Mouse (Mus musculus): ENCODE results near the gene Eif4g3. TPM values are rescaled to one million over a fixed set of nuclear protein-coding genes. Genes with fewer than 3 reads are reported as not detected.

Gene Eif4g3
- total and polyA plus RNA-seq, 3 experiments = 22.8 to 63.7 TPM; not detected in 1

DNA sequence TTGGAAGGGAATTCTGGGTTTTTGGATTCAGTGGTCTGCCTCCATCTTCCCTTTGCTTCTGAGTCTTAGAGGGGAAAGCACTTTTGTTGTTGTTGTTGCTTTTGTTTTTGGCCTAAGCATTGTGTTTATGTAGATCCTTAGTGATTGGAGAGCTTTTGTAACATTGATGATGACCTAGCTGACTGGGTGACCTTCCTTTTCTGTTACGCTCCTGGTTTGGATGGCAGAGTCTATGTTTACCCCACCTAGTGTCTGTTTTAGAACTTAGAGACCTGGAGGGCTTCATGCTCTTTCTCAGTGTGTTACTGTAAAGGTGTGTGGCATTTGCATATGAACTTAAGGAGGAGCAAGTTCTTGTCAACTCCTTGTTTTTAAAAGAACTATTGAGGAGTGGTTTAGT, 13.0 kb downstream of the Eif4g3 start:
- TF ChIP-seq NRF1 (IDR thresholded peaks at IDR 0.05; ENCODE audit: insufficient read depth, low read depth, low read length, poor library complexity, severe bottlenecking) (no peak), POLR2AphosphoS2 (IDR thresholded peaks at IDR 0.05; ENCODE audit: low read length) (no peak), BHLHE40 (IDR thresholded peaks at IDR 0.05; ENCODE audit: borderline replicate concordance, low read depth, low read length) (no peak), USF2 (IDR thresholded peaks at IDR 0.05; ENCODE audit: borderline replicate concordance in 1 of 2, insufficient read depth in 1 of 2, low read depth in 1 of 2, low read length in 2 of 2) (no peak), RCOR1 (IDR thresholded peaks at IDR 0.05; ENCODE audit: low read depth, low read length) (no peak)
- peaks cover 29% of the 10 kb centered on the region; the same call in 1 of the 2 replicates for H3K79me2 ChIP-seq (ENCODE audit: control insufficient read depth, insufficient read depth, low read length, poor library complexity)
- H3K36me3 ChIP-seq (ENCODE audit: control insufficient read depth in 1 of 2, insufficient read depth in 2 of 2, low read length in 2 of 2) = peaks cover 2 to 9% of the 10 kb centered on the region in 2 experiments; a peak in 3 of 4 replicates
- H3K9me3 ChIP-seq (replicated peaks; ENCODE audit: insufficient read depth, low read length) = no peaks in the 10 kb centered on the region
- H3K4me3 ChIP-seq (ENCODE audit: control insufficient read depth in 1 of 2, insufficient read depth in 1 of 2, low read depth in 2 of 2, low read length in 2 of 2) = no peak overlapping the region
- no peaks in the 10 kb centered on the region for H3K27me3 ChIP-seq (ENCODE audit: control insufficient read depth in 1 of 2, insufficient read depth in 2 of 2, low read length in 2 of 2)
- no peak overlapping the region for H3K27ac ChIP-seq (ENCODE audit: control insufficient read depth, low read depth, low read length)
- H3K4me1 ChIP-seq (ENCODE audit: control insufficient read depth in 1 of 2, insufficient read depth in 2 of 2, low read length in 2 of 2) = no peaks in the 10 kb centered on the region
- no peak for DNase-seq (ENCODE audit: low read depth, low spot score)
- no peak overlapping the region for H3K9ac ChIP-seq (ENCODE audit: control insufficient read depth, low read depth, low read length, poor library complexity, severe bottlenecking)

GRCm38 (mm10) chr4:138006951-138007613, 14.3 kb downstream of the Eif4g3 start:
- Histone ChIP-seq H3K4me1 (ENCODE audit: control insufficient read depth in 1 of 2, insufficient read depth in 2 of 2, low read length in 2 of 2) (no peaks in the 10 kb centered on the region), H3K27me3 (ENCODE audit: control insufficient read depth in 1 of 2, insufficient read depth in 2 of 2, low read length in 2 of 2) (no peaks in the 10 kb centered on the region), H3K9ac (ENCODE audit: control insufficient read depth, low read depth, low read length, poor library complexity, severe bottlenecking) (no peak overlapping the region), H3K27ac (ENCODE audit: control insufficient read depth, low read depth, low read length) (no peak overlapping the region), H3K36me3 (ENCODE audit: control insufficient read depth in 1 of 2, insufficient read depth in 2 of 2, low read length in 2 of 2) (peaks cover 0 to 10% of the 10 kb centered on the region in 2 experiments; a peak in 2 of 4 replicates), H3K79me2 (ENCODE audit: control insufficient read depth, insufficient read depth, low read length, poor library complexity) (peaks cover 22% of the 10 kb centered on the region; the same call in 1 of the 2 replicates), H3K4me3 (ENCODE audit: control insufficient read depth in 1 of 2, insufficient read depth in 1 of 2, low read depth in 2 of 2, low read length in 2 of 2) (no peak overlapping the region), H3K9me3 (replicated peaks; ENCODE audit: insufficient read depth, low read length) (no peaks in the 10 kb centered on the region)
- TF ChIP-seq CTCF (IDR thresholded peaks at IDR 0.05 in 2 of 3, conservative IDR thresholded peaks at IDR 0.05 in 1 of 3; ENCODE audit: control insufficient read depth in 1 of 3, insufficient read depth in 1 of 3, low read depth in 2 of 3, low read length in 3 of 3, poor library complexity in 1 of 3, severe bottlenecking in 1 of 3) (no peak), NELFE (IDR thresholded peaks at IDR 0.05; ENCODE audit: low read depth, low read length) (no peak), UBTF (IDR thresholded peaks at IDR 0.05; ENCODE audit: borderline replicate concordance, insufficient read depth, low read depth, low read length) (no peak), EP300 (IDR thresholded peaks at IDR 0.05; ENCODE audit: low read depth in 1 of 2, low read length in 2 of 2) (no peak), MAZ (IDR thresholded peaks at IDR 0.05; ENCODE audit: low read depth, low read length) (no peak)
- no peak for DNase-seq (ENCODE audit: low read depth, low spot score)

DNA sequence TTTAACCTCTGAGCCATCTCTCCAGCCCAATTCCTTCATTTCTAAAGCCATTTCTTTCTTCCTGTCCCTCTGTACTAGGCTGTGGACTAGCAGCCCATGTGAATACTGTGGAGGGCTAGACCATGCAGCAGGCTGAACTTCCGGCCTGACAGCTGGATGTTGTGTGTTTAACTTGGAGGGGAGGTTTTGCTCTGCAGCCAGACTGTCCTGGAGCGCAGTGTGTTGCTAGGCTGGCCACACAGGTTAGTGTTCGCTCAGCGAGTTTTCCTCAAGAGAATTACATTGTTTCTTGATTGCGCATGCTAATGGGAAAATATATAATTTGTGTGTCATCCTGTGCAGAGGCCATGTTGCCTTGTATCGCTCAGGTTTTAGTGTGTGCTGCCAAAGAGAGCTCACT, 15.8 kb downstream of the Eif4g3 start:
- H3K4me1 ChIP-seq (ENCODE audit: control insufficient read depth in 1 of 2, insufficient read depth in 2 of 2, low read length in 2 of 2) = no peaks in the 10 kb centered on the region
- no peak overlapping the region for H3K9ac ChIP-seq (ENCODE audit: control insufficient read depth, low read depth, low read length, poor library complexity, severe bottlenecking)
- peaks cover 0 to 10% of the 10 kb centered on the region in 2 experiments; a peak in 2 of 4 replicates for H3K36me3 ChIP-seq (ENCODE audit: control insufficient read depth in 1 of 2, insufficient read depth in 2 of 2, low read length in 2 of 2)
- no peak for DNase-seq (ENCODE audit: low read depth, low spot score)
- H3K27me3 ChIP-seq (ENCODE audit: control insufficient read depth in 1 of 2, insufficient read depth in 2 of 2, low read length in 2 of 2) = no peaks in the 10 kb centered on the region
- H3K9me3 ChIP-seq (replicated peaks; ENCODE audit: insufficient read depth, low read length) = no peaks in the 10 kb centered on the region
- no peak overlapping the region for H3K4me3 ChIP-seq (ENCODE audit: control insufficient read depth in 1 of 2, insufficient read depth in 1 of 2, low read depth in 2 of 2, low read length in 2 of 2)
- TF ChIP-seq MXI1 (IDR thresholded peaks at IDR 0.05; ENCODE audit: low read depth, low read length) (no peak), SMC3 (IDR thresholded peaks at IDR 0.05; ENCODE audit: low read depth, low read length) (no peak), POLR2A (IDR thresholded peaks at IDR 0.05; ENCODE audit: control insufficient read depth in 1 of 2, insufficient read depth in 1 of 2, low read depth in 1 of 2, low read length in 2 of 2, poor library complexity in 1 of 2) (no peak)
- H3K79me2 ChIP-seq (ENCODE audit: control insufficient read depth, insufficient read depth, low read length, poor library complexity) = peaks cover 16% of the 10 kb centered on the region; the same call in 1 of the 2 replicates
- no peak overlapping the region for H3K27ac ChIP-seq (ENCODE audit: control insufficient read depth, low read depth, low read length)
